Mouse (Mus musculus): ENCODE measurements around the gene Slc9a4.
"Not testable (repeated sequence)": the region's sequence is repeated elsewhere in the genome, so short reads cannot be mapped to it uniquely, and the experiment has no call there.

The Slc9a4 gene

GRCm38 (mm10) chr1:40579784-40580183, at the start of gene Slc9a4:
Gene Slc9a4, plus strand, starts transcription at chr1:40580081.
- no peak for DNase-seq (ENCODE audit: low read depth, low spot score)

GRCm38 (mm10) chr1:40537577-40537976, 42.3 kb upstream of the Slc9a4 start:
- no peak for DNase-seq (ENCODE audit: low read depth, low spot score)

GRCm38 (mm10) chr1:40544650-40545049, 35.2 kb upstream of the Slc9a4 start:
- peak; percentile 26 for DNase-seq (ENCODE audit: low read depth, low spot score)

GRCm38 (mm10) chr1:40546645-40547044, 33.2 kb upstream of the Slc9a4 start:
- DNase-seq (ENCODE audit: low read depth, low spot score) = no peak

- DNase-seq (ENCODE audit: low read depth, low spot score) = peak; percentile 4
Observed at GRCm38 (mm10) chr1:40547064-40547572, 32.8 kb upstream of the Slc9a4 start.

GRCm38 (mm10) chr1:40547762-40548161, 32.1 kb upstream of the Slc9a4 start:
- DNase-seq (ENCODE audit: low read depth, low spot score) = no peak

- no peak for DNase-seq (ENCODE audit: low read depth, low spot score)
Observed at GRCm38 (mm10) chr1:40569374-40569773, 10.5 kb upstream of the Slc9a4 start.

- no peak for DNase-seq (ENCODE audit: low read depth, low spot score)
Observed at GRCm38 (mm10) chr1:40580269-40580668, 388 bp downstream of the Slc9a4 start.

- DNase-seq (ENCODE audit: low read depth, low spot score) = no peak
Observed at GRCm38 (mm10) chr1:40586776-40587175, 6.9 kb downstream of the Slc9a4 start.

GRCm38 (mm10) chr1:40590931-40591330, 11.1 kb downstream of the Slc9a4 start:
- no peak for DNase-seq (ENCODE audit: low read depth, low spot score)

GRCm38 (mm10) chr1:40597822-40598221, 17.9 kb downstream of the Slc9a4 start:
- no peak for DNase-seq (ENCODE audit: low read depth, low spot score)

GRCm38 (mm10) chr1:40599661-40600060, 19.8 kb downstream of the Slc9a4 start:
- not testable (repeated sequence) for DNase-seq (ENCODE audit: low read depth, low spot score)

- DNase-seq (ENCODE audit: low read depth, low spot score) = peak; percentile 50
Observed at GRCm38 (mm10) chr1:40600394-40601327, 20.8 kb downstream of the Slc9a4 start.

GRCm38 (mm10) chr1:40601461-40601860, 21.6 kb downstream of the Slc9a4 start:
- no peak for DNase-seq (ENCODE audit: low read depth, low spot score)

GRCm38 (mm10) chr1:40613219-40613618, 33.3 kb downstream of the Slc9a4 start:
- DNase-seq (ENCODE audit: low read depth, low spot score) = no peak

- DNase-seq (ENCODE audit: low read depth, low spot score) = no peak
Observed at GRCm38 (mm10) chr1:40619093-40619492, 39.2 kb downstream of the Slc9a4 start.

- no peak for DNase-seq (ENCODE audit: low read depth, low spot score)
Observed at GRCm38 (mm10) chr1:40619871-40620270, 40.0 kb downstream of the Slc9a4 start.

GRCm38 (mm10) chr1:40624954-40625353, 45.1 kb downstream of the Slc9a4 start:
- DNase-seq (ENCODE audit: low read depth, low spot score) = no peak

- no peak for DNase-seq (ENCODE audit: low read depth, low spot score)
Observed at GRCm38 (mm10) chr1:40626954-40627353, 47.1 kb downstream of the Slc9a4 start.

GRCm38 (mm10) chr1:40628443-40628842, 48.6 kb downstream of the Slc9a4 start:
- peak; percentile 26 for DNase-seq (ENCODE audit: low read depth, low spot score)

- DNase-seq (ENCODE audit: low read depth, low spot score) = no peak
Observed at GRCm38 (mm10) chr1:40632407-40633062, 52.7 kb downstream of the Slc9a4 start.

- no peak for DNase-seq (ENCODE audit: low read depth, low spot score)
Observed at GRCm38 (mm10) chr1:40634608-40635007, 54.7 kb downstream of the Slc9a4 start.
